Mouse (Mus musculus) E14TG2a.4 (cell line): ENCODE data around the gene Neil3.

Source experiments
- CTCF ChIP-seq: conservative IDR thresholded peaks from 2 replicates; pipeline ENCODE4 v1.5.1; 2014; ENCODE audit warnings: low read length
- NANOG ChIP-seq: IDR thresholded peaks from 2 replicates; pipeline ENCODE4 v1.6.1; 2014; ENCODE audit warnings: borderline replicate concordance, low read length, mixed read lengths

DNA sequence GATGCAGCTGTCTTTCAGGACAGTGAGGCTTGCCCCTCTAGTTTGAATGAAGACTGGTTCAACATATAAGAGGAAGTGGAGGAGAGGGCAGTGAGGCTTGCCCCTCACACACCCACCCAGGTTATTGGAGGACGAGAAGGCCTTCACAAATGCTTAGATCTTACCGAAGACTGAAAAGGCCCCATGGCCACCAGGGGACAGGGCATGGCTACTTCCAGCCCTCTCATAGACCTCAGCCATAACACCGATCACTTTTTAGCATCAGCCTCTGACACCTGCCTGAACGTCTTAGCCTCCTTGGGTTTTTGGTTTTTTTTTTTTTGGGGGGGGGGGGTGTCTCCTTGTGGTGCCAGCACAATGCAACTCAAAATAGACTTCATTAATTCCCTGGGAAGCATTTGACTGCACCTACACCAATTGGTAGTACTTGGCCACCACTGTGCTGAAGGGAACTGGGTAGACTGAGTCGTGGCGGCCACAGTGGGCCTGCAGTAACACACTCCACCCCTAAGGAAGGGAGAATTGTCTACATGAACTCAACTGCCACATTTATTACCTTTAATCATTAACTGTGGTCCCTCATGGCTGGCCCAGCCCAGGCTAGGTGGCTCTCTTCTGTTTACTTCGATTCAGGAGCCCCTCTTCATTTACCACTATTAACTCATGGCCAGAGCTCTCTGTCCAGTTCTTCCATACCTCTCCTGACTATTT is 25.1 kb downstream of the Neil3 start:
- TF ChIP-seq CTCF (no peak), NANOG (no peak)
